ENCODE assay signal across 8 mouse cellular contexts in the genomic region with DNA sequence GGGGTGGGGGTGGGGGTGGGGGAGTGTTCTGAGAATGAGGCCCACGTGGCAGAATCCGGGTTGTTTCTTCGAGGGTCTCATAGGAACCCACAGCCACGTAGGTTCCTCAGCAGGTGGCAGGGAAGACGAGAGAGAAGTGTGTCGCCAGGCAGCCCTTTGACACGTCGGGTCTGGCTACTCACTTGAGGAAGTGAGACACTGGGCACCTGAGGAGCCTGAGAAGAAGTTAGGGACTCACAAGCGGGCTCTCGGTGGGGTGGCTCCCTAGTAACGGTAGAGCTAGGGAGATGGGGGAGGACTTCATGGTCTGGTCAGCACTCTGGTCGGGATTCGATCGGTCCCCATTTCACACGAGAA. TPM values are rescaled to one million over a fixed set of nuclear protein-coding genes. Genes with fewer than 3 reads are reported as not detected.
DNase-seq lines count a peak whose midpoint lies in the region; ATAC-seq lines count a peak whose summit lies in the region.

TSS of gene Trim27 (plus strand) at position 79 of the 357 bp plus-strand sequence.

- peak within 1 kb of the TSS; percentile 89 for H3K4me3 ChIP-seq in heart, embryonic 11.5 days (ENCODE audit: low read depth, low read length)
- peak within 1 kb of the TSS; percentile 98 for H3K4me3 ChIP-seq in midbrain, embryonic 13.5 days (replicated peaks)

- H3K27ac ChIP-seq in heart, embryonic 11.5 days (ENCODE audit: low read depth, low read length): peak within 1 kb of the TSS; percentile 90
- H3K27ac ChIP-seq in midbrain, embryonic 13.5 days: peak within 1 kb of the TSS; percentile 95

- peak; percentile 27 for ATAC-seq in cerebellum, adult (ENCODE audit: insufficient number of reproducible peaks, low FRiP score, low TSS enrichment)
- peak; percentile 37; the same call in 1 of the 2 replicates for ATAC-seq in heart, embryonic 11.5 days (replicated peaks; ENCODE audit: insufficient number of reproducible peaks, low FRiP score, low TSS enrichment)
- peak; percentile 54 for ATAC-seq in midbrain, embryonic 13.5 days

- H3K36me3 ChIP-seq in heart, embryonic 11.5 days (ENCODE audit: control insufficient read depth, insufficient read depth, low read length): peaks cover 19% of the 10 kb centered on the region
- H3K36me3 ChIP-seq in midbrain, embryonic 13.5 days: peaks cover 22% of the 10 kb centered on the region

- 0% methylated on average over 15 of the region's 15 CpGs for WGBS in heart, embryonic 11.5 days (ENCODE audit: insufficient replicate concordance)
- under 1% methylated on average over 15 of the region's 15 CpGs for WGBS in midbrain, embryonic 13.5 days

- H3K27me3 ChIP-seq in heart, embryonic 11.5 days (ENCODE audit: control insufficient read depth, insufficient read depth, low read length): no peaks in the 10 kb centered on the region
- peaks cover 5% of the 10 kb centered on the region for H3K27me3 ChIP-seq in midbrain, embryonic 13.5 days

- H3K9me3 ChIP-seq in heart, embryonic 11.5 days (replicated peaks; ENCODE audit: control insufficient read depth, low read length): no peaks in the 10 kb centered on the region
- H3K9me3 ChIP-seq in midbrain, embryonic 13.5 days: no peaks in the 10 kb centered on the region

- DNase-seq in cerebellum, postnatal 4 days (ENCODE audit: low spot score in 2 of 2): no peak
- DNase-seq in thymus, postnatal 4 days: peak; percentile 58
- DNase-seq in thymus, postnatal 14 days: no peak
- no peak for DNase-seq in layer of hippocampus, postnatal 14 days (ENCODE audit: low spot score in 2 of 2)
- DNase-seq in cerebellum, adult 8-10 months: no peak

- H3K4me1 ChIP-seq in heart, embryonic 11.5 days (ENCODE audit: control insufficient read depth, insufficient read depth, low read length): peaks cover 16% of the 10 kb centered on the region
- peaks cover 37% of the 10 kb centered on the region for H3K4me1 ChIP-seq in midbrain, embryonic 13.5 days (replicated peaks)

- H3K9ac ChIP-seq in heart, embryonic 11.5 days (ENCODE audit: low read depth, low read length): peak within 1 kb of the TSS; percentile 90
- H3K9ac ChIP-seq in midbrain, embryonic 13.5 days (replicated peaks): peak within 1 kb of the TSS; percentile 94

- H3K4me2 ChIP-seq in heart, embryonic 11.5 days: peak within 1 kb of the TSS; percentile 92
- peak within 1 kb of the TSS; percentile 79 for H3K4me2 ChIP-seq in midbrain, embryonic 13.5 days (replicated peaks)

RNA-seq across cellular contexts. Expression of gene Trim27, which starts in this region (rescaled TPM):
- polyA plus RNA-seq in heart, embryonic 11.5 days (2014; fragmentation: Nextera tagmentation; extraction: Ambion mirVana): 94.9 and 102 TPM in 2 replicates
- total RNA-seq in layer of hippocampus, postnatal 14 days (2021): 10 to 100 TPM; 35.5 to 40.3 TPM
- 87.2 and 95.5 TPM in 2 replicates for polyA plus RNA-seq in midbrain, embryonic 13.5 days (2015; fragmentation: Nextera tagmentation; extraction: Ambion mirVana)
